Mouse (Mus musculus) lung, embryonic 16.5 days (tissue): ENCODE data around the gene Btbd9. TPM values are rescaled to one million over a fixed set of nuclear protein-coding genes. Genes with fewer than 3 reads are reported as not detected.

Source experiments
- ATAC-seq: fragments of 200-750 bp; cut with Nextera tagmentation; 2 replicates; pipeline ENCODE4 v1.8.0; 2017; ENCODE audit warnings: low read depth, mild to moderate bottlenecking, moderate library complexity
- H3K27ac ChIP-seq: fragments of 300-500 bp; sonication (generic); 2 replicates; pipeline ENCODE4 v1.5.1; 2014; ENCODE audit warnings: mild to moderate bottlenecking, control low read depth, low read length
- H3K27me3 ChIP-seq: fragments of 300-500 bp; sonication (generic); 2 replicates; pipeline ENCODE4 v1.6.1; 2014; ENCODE audit warnings: low read depth, low read length, mixed read lengths; ENCODE audit not compliant: control insufficient read depth, insufficient read depth
- H3K36me3 ChIP-seq: fragments of 300-500 bp; sonication (generic); 2 replicates; pipeline ENCODE4 v1.6.1; 2014; ENCODE audit warnings: low read length; ENCODE audit not compliant: control insufficient read depth, insufficient read depth
- H3K4me1 ChIP-seq: fragments of 300-500 bp; sonication (generic); replicated peaks from 2 replicates; pipeline ENCODE4 v1.6.1; 2014; ENCODE audit warnings: low read length, mixed read lengths; ENCODE audit not compliant: control insufficient read depth, insufficient read depth
- H3K4me2 ChIP-seq: fragments of 300-500 bp; sonication (generic); 2 replicates; pipeline ENCODE4 v1.6.1; 2014; ENCODE audit warnings: low read depth, low read length, control low read depth
- H3K4me3 ChIP-seq: fragments of 300-500 bp; sonication (generic); 2 replicates; pipeline ENCODE4 v1.5.1; 2014; ENCODE audit warnings: mild to moderate bottlenecking, low read length, control low read depth
- H3K9ac ChIP-seq: fragments of 300-500 bp; sonication (generic); 2 replicates; pipeline ENCODE4 v1.6.1; 2014; ENCODE audit warnings: low read length, control low read depth
- H3K9me3 ChIP-seq: fragments of 300-500 bp; sonication (generic); 2 replicates; pipeline ENCODE4 v1.6.1; 2016; ENCODE audit warnings: low read length; ENCODE audit not compliant: control insufficient read depth
- WGBS: fragments of 180-500 bp; shearing (Covaris S2); extraction: QIAGEN DNeasy Blood & Tissue Kit; methylation state at CpG from one replicate; pipeline ENCODE4 v1.1.7; 2014; 5-methylcytosine and 5-hydroxymethylcytosine counted together
- polyA plus RNA-seq: library from polyadenylated mRNA; unstranded; fragments of >200 nt; fragmentation: Nextera tagmentation; extraction: Ambion mirVana; gene quantifications from 2 replicates; pipeline ENCODE4 v1.2.1, GENCODE M21; 2015

Gene Btbd9
- polyA plus RNA-seq, 1 experiment from 2014 or later = 55.8 TPM

DNA sequence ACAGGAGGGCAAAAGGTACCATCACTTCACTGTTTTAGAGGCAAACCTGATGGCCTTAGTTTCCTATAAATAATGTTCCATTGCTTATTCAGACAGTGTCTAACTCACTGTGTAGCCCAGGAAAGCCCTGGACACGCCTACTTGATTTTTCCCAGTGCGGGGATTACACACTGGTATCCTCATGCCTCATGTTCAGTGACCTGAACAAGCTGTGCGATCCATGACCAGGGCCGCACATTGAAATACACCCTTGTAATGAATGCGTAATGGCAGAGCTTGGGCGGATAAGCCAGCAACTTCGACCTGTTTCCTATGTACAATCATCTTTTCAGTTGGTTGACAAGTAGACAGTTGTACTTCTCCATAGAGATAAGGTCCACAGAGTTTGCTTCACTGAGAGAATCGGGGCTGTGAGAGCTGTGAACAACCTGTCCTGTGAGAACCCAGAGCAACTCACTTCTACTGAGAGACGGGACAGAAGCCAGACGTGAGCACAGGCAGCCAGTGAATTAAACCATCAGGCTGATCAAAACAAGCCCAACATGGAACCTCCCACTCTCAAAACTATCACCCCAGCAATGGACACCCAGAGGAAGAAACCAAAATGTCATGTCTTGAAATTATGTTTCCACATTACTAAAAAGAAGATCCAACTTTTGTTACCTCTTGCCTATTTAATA, 145.2 kb downstream of the Btbd9 start:
- no peak overlapping the region for H3K4me2 ChIP-seq
- H3K9me3 ChIP-seq = no peaks in the 10 kb centered on the region
- WGBS = 86% methylated on average over 10 of the region's 10 CpGs
- no peak overlapping the region for H3K4me3 ChIP-seq
- H3K27ac ChIP-seq = no peak overlapping the region
- no peaks in the 10 kb centered on the region for H3K27me3 ChIP-seq
- H3K4me1 ChIP-seq = peaks cover 3% of the 10 kb centered on the region; the same call in 1 of the 2 replicates
- no peaks in the 10 kb centered on the region for H3K36me3 ChIP-seq
- no peak overlapping the region for H3K9ac ChIP-seq
- no peak for ATAC-seq

- ATAC-seq = no peak
- H3K4me2 ChIP-seq = no peak overlapping the region
- no peak overlapping the region for H3K4me3 ChIP-seq
- no peaks in the 10 kb centered on the region for H3K4me1 ChIP-seq
- no peak overlapping the region for H3K27ac ChIP-seq
- H3K27me3 ChIP-seq = no peaks in the 10 kb centered on the region
- WGBS = 80% methylated on average over 9 of the region's 9 CpGs
- no peak overlapping the region for H3K9ac ChIP-seq
- no peaks in the 10 kb centered on the region for H3K36me3 ChIP-seq
- no peaks in the 10 kb centered on the region for H3K9me3 ChIP-seq
Measured at GRCm38 (mm10) chr17:30428661-30429060, 147.6 kb downstream of the Btbd9 start.

GRCm38 (mm10) chr17:30423256-30423852, 152.9 kb downstream of the Btbd9 start:
- Histone ChIP-seq H3K9me3 (no peaks in the 10 kb centered on the region), H3K27ac (no peak overlapping the region), H3K36me3 (no peaks in the 10 kb centered on the region), H3K9ac (no peak overlapping the region), H3K4me2 (no peak overlapping the region), H3K4me1 (no peaks in the 10 kb centered on the region), H3K4me3 (no peak overlapping the region), H3K27me3 (no peaks in the 10 kb centered on the region)
- WGBS = 61% methylated on average over 4 of the region's 4 CpGs
- ATAC-seq = no peak

DNA sequence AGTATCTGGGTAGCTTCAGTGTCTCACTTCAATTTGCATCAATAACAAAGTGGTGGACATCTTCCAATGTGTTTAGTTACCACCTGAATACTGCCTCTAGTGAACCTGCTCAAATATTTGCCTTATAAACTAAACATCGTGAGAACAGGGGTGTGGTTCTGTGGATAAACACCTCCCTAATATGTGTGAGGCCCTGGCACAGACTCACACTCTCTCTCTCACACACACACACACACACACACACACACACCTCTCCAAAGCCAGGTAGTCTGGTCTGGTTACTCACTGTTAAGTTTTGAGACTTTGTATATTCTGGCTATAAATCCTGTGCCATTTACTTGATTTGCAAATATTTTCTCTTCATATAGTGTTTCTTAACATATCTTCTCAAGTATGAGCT, 154.0 kb downstream of the Btbd9 start:
- no peak overlapping the region for H3K9ac ChIP-seq
- WGBS = 27% methylated on average over 1 of the region's 1 CpGs

DNA sequence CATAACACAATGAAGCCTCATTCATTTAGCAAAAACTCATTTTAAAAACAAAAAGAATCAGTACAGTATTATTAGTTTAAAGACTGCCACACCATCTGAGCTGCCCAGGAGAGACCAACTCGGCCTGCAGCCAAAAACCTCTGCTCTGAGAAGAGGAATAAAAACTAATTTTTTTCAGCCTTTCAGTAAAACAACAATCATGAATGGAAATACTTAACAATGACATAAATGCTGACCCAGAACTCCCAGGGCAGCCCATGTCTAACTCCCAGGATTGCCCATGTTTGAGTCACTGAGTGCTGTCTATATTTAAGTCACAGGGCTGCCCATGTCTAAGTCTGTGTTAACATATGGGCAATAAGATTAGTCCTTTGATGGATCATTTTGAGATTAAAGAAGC, 155.0 kb downstream of the Btbd9 start:
- no peaks in the 10 kb centered on the region for H3K9me3 ChIP-seq
- WGBS = 73% methylated on average over 1 of the region's 1 CpGs
- no peaks in the 10 kb centered on the region for H3K27me3 ChIP-seq
- H3K9ac ChIP-seq = no peak overlapping the region
- no peak overlapping the region for H3K27ac ChIP-seq
- H3K4me1 ChIP-seq = no peaks in the 10 kb centered on the region; the same call in 1 of the 2 replicates
- ATAC-seq = no peak
- no peak overlapping the region for H3K4me2 ChIP-seq
- H3K4me3 ChIP-seq = no peak overlapping the region
- H3K36me3 ChIP-seq = no peaks in the 10 kb centered on the region

More for the DNA sequence above, 154.0 kb downstream of the Btbd9 start:
- Histone ChIP-seq H3K36me3 (no peaks in the 10 kb centered on the region), H3K4me3 (no peak overlapping the region), H3K27ac (no peak overlapping the region), H3K4me1 (no peaks in the 10 kb centered on the region; the same call in 1 of the 2 replicates), H3K4me2 (no peak overlapping the region), H3K9me3 (no peaks in the 10 kb centered on the region), H3K27me3 (no peaks in the 10 kb centered on the region)
- no peak for ATAC-seq

DNA sequence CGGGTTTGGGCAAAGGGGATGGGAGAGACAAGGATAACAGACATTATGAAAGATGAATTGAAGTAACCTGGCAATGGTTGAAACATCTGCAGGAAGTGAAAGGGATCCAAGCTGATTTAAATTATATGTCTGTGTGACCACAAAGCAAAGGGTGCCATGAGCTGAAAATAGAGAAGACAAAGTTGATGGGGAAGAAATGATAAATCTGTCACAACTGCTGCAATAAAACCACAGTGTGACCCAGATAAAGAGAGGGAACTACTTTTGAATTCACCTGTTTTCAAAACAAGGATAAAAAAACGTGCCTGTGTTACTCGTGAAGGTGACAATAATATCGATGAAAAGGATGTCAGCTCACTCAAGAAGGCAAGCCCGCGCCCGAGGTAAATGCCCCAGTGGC, 156.8 kb downstream of the Btbd9 start:
- WGBS = 81% methylated on average over 7 of the region's 7 CpGs
- H3K27ac ChIP-seq = no peak overlapping the region
- H3K9me3 ChIP-seq = no peaks in the 10 kb centered on the region
- ATAC-seq = no peak
- no peak overlapping the region for H3K9ac ChIP-seq
- H3K4me3 ChIP-seq = no peak overlapping the region
- H3K36me3 ChIP-seq = no peaks in the 10 kb centered on the region
- no peaks in the 10 kb centered on the region; the same call in 1 of the 2 replicates for H3K4me1 ChIP-seq
- no peak overlapping the region for H3K4me2 ChIP-seq
- no peaks in the 10 kb centered on the region for H3K27me3 ChIP-seq

DNA sequence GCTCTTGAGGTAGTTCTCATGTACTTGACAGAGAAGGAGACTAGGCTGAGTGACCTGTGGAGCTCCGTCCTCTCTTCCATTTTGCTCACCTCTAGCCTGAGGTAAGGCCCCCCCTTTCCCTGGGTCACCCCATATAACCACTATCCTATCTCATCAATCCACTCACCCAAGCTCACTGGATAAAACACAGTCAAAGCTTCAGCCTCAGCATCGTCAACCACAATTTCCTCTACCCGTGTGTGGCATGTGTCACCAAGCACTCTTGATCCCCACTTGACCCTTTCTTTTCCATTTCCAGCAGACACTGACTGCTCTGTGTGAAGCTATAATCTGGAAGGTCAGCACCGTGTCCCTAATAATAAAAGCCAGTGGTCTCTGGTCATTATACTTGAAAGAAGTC, 157.8 kb downstream of the Btbd9 start:
- 34% methylated on average over 4 of the region's 4 CpGs for whole genome bisulfite sequencing
- no peaks in the 10 kb centered on the region for H3K27me3 ChIP-seq
- no peak overlapping the region for H3K4me2 ChIP-seq
- no peak for ATAC-seq
- no peak overlapping the region for H3K9ac ChIP-seq
- H3K4me1 ChIP-seq = no peaks in the 10 kb centered on the region; the same call in 1 of the 2 replicates
- H3K27ac ChIP-seq = no peak overlapping the region
- no peaks in the 10 kb centered on the region for H3K9me3 ChIP-seq
- no peaks in the 10 kb centered on the region for H3K36me3 ChIP-seq
- no peak overlapping the region for H3K4me3 ChIP-seq

- WGBS = 62% methylated on average over 4 of the region's 4 CpGs
- ATAC-seq = no peak
- H3K27ac ChIP-seq = no peak overlapping the region
- H3K36me3 ChIP-seq = no peaks in the 10 kb centered on the region
- H3K4me2 ChIP-seq = no peak overlapping the region
- no peaks in the 10 kb centered on the region; the same call in 1 of the 2 replicates for H3K4me1 ChIP-seq
- no peak overlapping the region for H3K4me3 ChIP-seq
- H3K9me3 ChIP-seq = no peaks in the 10 kb centered on the region
- no peaks in the 10 kb centered on the region for H3K27me3 ChIP-seq
- H3K9ac ChIP-seq = no peak overlapping the region
Measured at GRCm38 (mm10) chr17:30417106-30417505, 159.2 kb downstream of the Btbd9 start.

GRCm38 (mm10) chr17:30415693-30416092, 160.6 kb downstream of the Btbd9 start:
- no peaks in the 10 kb centered on the region for H3K9me3 ChIP-seq
- no peak for ATAC-seq
- no peaks in the 10 kb centered on the region for H3K36me3 ChIP-seq
- no peak overlapping the region for H3K4me3 ChIP-seq
- H3K4me1 ChIP-seq = no peaks in the 10 kb centered on the region; the same call in 1 of the 2 replicates
- no peak overlapping the region for H3K27ac ChIP-seq
- no peak overlapping the region for H3K9ac ChIP-seq
- no peak overlapping the region for H3K4me2 ChIP-seq
- WGBS = 60% methylated on average over 3 of the region's 3 CpGs
- no peaks in the 10 kb centered on the region for H3K27me3 ChIP-seq
